Mouse (Mus musculus): ENCODE results near the gene Wdr25. TPM values are rescaled to one million over a fixed set of nuclear protein-coding genes. Genes with fewer than 3 reads are reported as not detected.

The Wdr25 gene
- total and polyA plus RNA-seq, 3 experiments: 8.7 to 10.8 TPM; not detected in 1

- Histone ChIP-seq H3K9ac (ENCODE audit: control insufficient read depth, low read depth, low read length, poor library complexity, severe bottlenecking) (no peak overlapping the region), H3K27me3 (ENCODE audit: control insufficient read depth in 1 of 2, insufficient read depth in 2 of 2, low read length in 2 of 2) (no peaks in the 10 kb centered on the region), H3K36me3 (ENCODE audit: control insufficient read depth in 1 of 2, insufficient read depth in 2 of 2, low read length in 2 of 2) (no peaks in the 10 kb centered on the region), H3K4me1 (ENCODE audit: control insufficient read depth in 1 of 2, insufficient read depth in 2 of 2, low read length in 2 of 2) (no peaks in the 10 kb centered on the region), H3K9me3 (replicated peaks; ENCODE audit: insufficient read depth, low read length) (no peaks in the 10 kb centered on the region), H3K27ac (ENCODE audit: control insufficient read depth, low read depth, low read length) (no peak overlapping the region), H3K4me3 (ENCODE audit: control insufficient read depth in 1 of 2, insufficient read depth in 1 of 2, low read depth in 2 of 2, low read length in 2 of 2) (no peak overlapping the region), H3K79me2 (ENCODE audit: control insufficient read depth, insufficient read depth, low read length, poor library complexity) (no peaks in the 10 kb centered on the region)
- DNase-seq (ENCODE audit: low read depth, low spot score): no peak
- TF ChIP-seq NELFE (IDR thresholded peaks at IDR 0.05; ENCODE audit: low read depth, low read length): no peak
- TF ChIP-seq TBP (IDR thresholded peaks at IDR 0.05; ENCODE audit: low read depth, low read length): no peak
- TF ChIP-seq GATA1 (IDR thresholded peaks at IDR 0.05; ENCODE audit: low read depth, low read length): no peak
- no peak for TF ChIP-seq POLR2AphosphoS2 (IDR thresholded peaks at IDR 0.05; ENCODE audit: low read length)
- no peak for TF ChIP-seq ZNF384 (IDR thresholded peaks at IDR 0.05; ENCODE audit: low read depth, low read length)
- TF ChIP-seq E2F4 (IDR thresholded peaks at IDR 0.05; ENCODE audit: borderline replicate concordance, low read depth, low read length): no peak
Measured at GRCm38 (mm10) chr12:108942203-108942923, 48.9 kb downstream of the Wdr25 start.

DNA sequence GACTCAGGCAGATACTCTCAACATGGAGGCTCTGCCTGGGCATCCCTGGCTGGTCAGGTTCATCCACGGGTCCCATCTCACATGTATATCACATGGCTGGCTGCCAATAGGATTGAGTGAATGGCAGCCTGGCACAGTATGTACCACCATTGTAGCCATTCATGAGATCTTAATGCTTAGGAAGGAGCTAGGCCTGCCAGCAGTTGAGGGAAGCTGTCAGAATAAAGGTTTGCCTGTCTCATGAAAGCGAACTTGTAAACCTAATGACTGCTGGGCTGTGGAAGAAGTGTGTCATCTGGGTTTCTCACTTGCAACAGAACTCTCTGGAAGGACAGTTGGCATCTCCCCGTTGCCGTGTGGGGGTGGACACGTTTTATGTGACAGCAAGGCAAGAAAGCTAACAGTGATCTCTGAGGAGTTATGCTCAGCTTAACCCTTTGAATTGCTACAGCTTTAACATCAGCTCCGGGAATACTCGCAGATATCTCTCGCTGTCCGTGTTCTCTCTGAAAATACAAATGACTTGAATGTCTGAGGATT is 59.6 kb downstream of the Wdr25 start:
- Histone ChIP-seq H3K4me1 (ENCODE audit: control insufficient read depth in 1 of 2, insufficient read depth in 2 of 2, low read length in 2 of 2) (no peaks in the 10 kb centered on the region; a peak in 1 of 4 replicates), H3K27me3 (ENCODE audit: control insufficient read depth in 1 of 2, insufficient read depth in 2 of 2, low read length in 2 of 2) (no peaks in the 10 kb centered on the region), H3K4me3 (ENCODE audit: control insufficient read depth in 1 of 2, insufficient read depth in 1 of 2, low read depth in 2 of 2, low read length in 2 of 2) (no peak overlapping the region), H3K9ac (ENCODE audit: control insufficient read depth, low read depth, low read length, poor library complexity, severe bottlenecking) (no peak overlapping the region), H3K36me3 (ENCODE audit: control insufficient read depth in 1 of 2, insufficient read depth in 2 of 2, low read length in 2 of 2) (no peaks in the 10 kb centered on the region), H3K27ac (ENCODE audit: control insufficient read depth, low read depth, low read length) (no peak overlapping the region), H3K9me3 (replicated peaks; ENCODE audit: insufficient read depth, low read length) (no peaks in the 10 kb centered on the region), H3K79me2 (ENCODE audit: control insufficient read depth, insufficient read depth, low read length, poor library complexity) (no peaks in the 10 kb centered on the region)
- no peak for DNase-seq (ENCODE audit: low read depth, low spot score)
- TF ChIP-seq GABPA (IDR thresholded peaks at IDR 0.05; ENCODE audit: low read depth, low read length) (no peak), ETS1 (IDR thresholded peaks at IDR 0.05; ENCODE audit: low read depth, low read length) (no peak), ELF1 (IDR thresholded peaks at IDR 0.05; ENCODE audit: low read depth, low read length) (no peak), UBTF (IDR thresholded peaks at IDR 0.05; ENCODE audit: borderline replicate concordance, insufficient read depth, low read depth, low read length) (no peak), CTCF (IDR thresholded peaks at IDR 0.05 in 2 of 3, conservative IDR thresholded peaks at IDR 0.05 in 1 of 3; ENCODE audit: control insufficient read depth in 1 of 3, insufficient read depth in 1 of 3, low read depth in 2 of 3, low read length in 3 of 3, poor library complexity in 1 of 3, severe bottlenecking in 1 of 3) (no peak), POLR2AphosphoS5 (IDR thresholded peaks at IDR 0.05; ENCODE audit: borderline replicate concordance, low read depth, low read length) (no peak), CHD2 (IDR thresholded peaks at IDR 0.05; ENCODE audit: low read length) (no peak), USF1 (IDR thresholded peaks at IDR 0.05; ENCODE audit: low read depth, low read length) (no peak), POLR2AphosphoS2 (IDR thresholded peaks at IDR 0.05; ENCODE audit: low read length) (no peak), MYB (IDR thresholded peaks at IDR 0.05; ENCODE audit: low read depth, low read length) (no peak), SIN3A (IDR thresholded peaks at IDR 0.05; ENCODE audit: low read length) (no peak), SMC3 (IDR thresholded peaks at IDR 0.05; ENCODE audit: low read depth, low read length) (no peak), ZMIZ1 (IDR thresholded peaks at IDR 0.05; ENCODE audit: low read depth, low read length) (no peak), EP300 (IDR thresholded peaks at IDR 0.05; ENCODE audit: low read depth in 1 of 2, low read length in 2 of 2) (no peak), GATA1 (IDR thresholded peaks at IDR 0.05; ENCODE audit: low read depth, low read length) (no peak), NRF1 (IDR thresholded peaks at IDR 0.05; ENCODE audit: insufficient read depth, low read depth, low read length, poor library complexity, severe bottlenecking) (no peak), MEF2A (IDR thresholded peaks at IDR 0.05; ENCODE audit: extremely low read depth, insufficient replicate concordance, low read depth, low read length, poor library complexity, severe bottlenecking) (no peak), RCOR1 (IDR thresholded peaks at IDR 0.05; ENCODE audit: low read depth, low read length) (no peak), JUND (IDR thresholded peaks at IDR 0.05; ENCODE audit: low read depth, low read length) (no peak), E2F4 (IDR thresholded peaks at IDR 0.05; ENCODE audit: borderline replicate concordance, low read depth, low read length) (no peak)
